Mouse (Mus musculus) embryonic facial prominence, embryonic 13.5 days (tissue): ENCODE results near the gene Zfp978. TPM values are rescaled to one million over a fixed set of nuclear protein-coding genes. Genes with fewer than 3 reads are reported as not detected.
A peak's percentile ranks its signal among the peaks of the same experiment; 100 is the strongest.

Experiments used
- ATAC-seq: fragments of 200-750 bp; cut with Nextera tagmentation; 2 replicates; pipeline ENCODE4 v1.8.0; 2017; ENCODE audit warnings: low read depth; ENCODE audit not compliant: insufficient number of reproducible peaks, insufficient read depth, low FRiP score, low TSS enrichment
- H3K27ac ChIP-seq: fragments of 300-500 bp; sonication (generic); 2 replicates; pipeline ENCODE4 v1.5.1; 2015; ENCODE audit warnings: moderate library complexity, mild to moderate bottlenecking, inconsistent platforms
- H3K27me3 ChIP-seq: fragments of 300-500 bp; sonication (generic); 2 replicates; pipeline ENCODE4 v1.6.1; 2015; ENCODE audit warnings: mild to moderate bottlenecking, inconsistent platforms
- H3K36me3 ChIP-seq: fragments of 300-500 bp; sonication (generic); 2 replicates; pipeline ENCODE4 v1.6.1; 2015; ENCODE audit warnings: mild to moderate bottlenecking, inconsistent platforms
- H3K4me1 ChIP-seq: fragments of 300-500 bp; sonication (generic); 2 replicates; pipeline ENCODE4 v1.6.1; 2015; ENCODE audit warnings: inconsistent platforms
- H3K4me2 ChIP-seq: fragments of 300-500 bp; sonication (generic); 2 replicates; pipeline ENCODE4 v1.6.1; 2015; ENCODE audit warnings: moderate library complexity, mild to moderate bottlenecking, inconsistent platforms
- H3K4me3 ChIP-seq: fragments of 300-500 bp; sonication (generic); 2 replicates; pipeline ENCODE4 v1.5.1; 2015; ENCODE audit warnings: mild to moderate bottlenecking, inconsistent platforms
- H3K9ac ChIP-seq: fragments of 300-500 bp; sonication (generic); 2 replicates; pipeline ENCODE4 v1.6.1; 2015; ENCODE audit warnings: mild to moderate bottlenecking, inconsistent platforms
- H3K9me3 ChIP-seq: fragments of 300-500 bp; sonication (generic); 2 replicates; pipeline ENCODE4 v1.6.1; 2016; ENCODE audit warnings: inconsistent platforms
- WGBS: fragments of 180-500 bp; shearing (Covaris S2); methylation state at CpG from one replicate; pipeline ENCODE4 v1.1.7; 2015; ENCODE audit warnings: mixed read lengths; 5-methylcytosine and 5-hydroxymethylcytosine counted together
- polyA plus RNA-seq: library from polyadenylated mRNA; unstranded; fragments of >200 nt; fragmentation: Nextera tagmentation; extraction: Ambion mirVana; gene quantifications from 2 replicates; pipeline ENCODE4 v1.2.1, GENCODE M21; 2015

Zfp978 gene
- polyA plus RNA-seq, 1 experiment from 2014 or later: not detected

DNA sequence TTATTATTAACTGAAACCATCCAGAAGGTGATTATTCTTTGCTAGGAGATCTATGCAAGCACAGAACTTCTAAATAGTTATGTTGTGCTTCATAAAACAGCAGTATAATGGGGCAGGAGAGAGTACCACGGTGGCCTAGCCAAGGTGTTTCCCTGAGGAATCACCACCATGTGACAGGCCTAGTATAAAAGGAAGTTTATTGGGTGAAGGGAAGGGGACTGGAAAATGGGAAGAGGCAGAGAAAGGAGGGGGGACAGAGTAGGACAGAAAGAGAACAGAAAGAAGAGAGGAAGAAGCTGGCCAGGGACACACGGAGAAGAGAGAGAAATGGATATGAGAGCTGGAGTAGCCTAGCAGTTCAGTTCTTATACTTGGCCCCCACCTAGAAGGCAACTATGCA, 72.8 kb downstream of the Zfp978 start:
- Histone ChIP-seq H3K4me3 (no peak overlapping the region), H3K36me3 (no peaks in the 10 kb centered on the region), H3K9me3 (peaks cover 37% of the 10 kb centered on the region), H3K27ac (no peak overlapping the region), H3K4me2 (no peak overlapping the region), H3K4me1 (no peaks in the 10 kb centered on the region), H3K27me3 (no peaks in the 10 kb centered on the region), H3K9ac (no peak overlapping the region)
- ATAC-seq: peak; percentile 15; the same call in 1 of the 2 replicates
- WGBS: 43% methylated on average over 2 of the region's 2 CpGs

Other genes with a start within 250 kb of the Zfp978 start
- 6.9 and 7.3 TPM in 2 replicates for gene Zfp991, start 229.3 kb upstream of the Zfp978 start, polyA plus RNA-seq
- not detected in 2 replicates for gene Zfp988, start 55.6 kb upstream of the Zfp978 start, polyA plus RNA-seq
- gene Zfp982, start 131.1 kb downstream of the Zfp978 start, polyA plus RNA-seq: 5.5 and 7.6 TPM in 2 replicates
- 0.45 and 0.96 TPM in 2 replicates for gene Gm16503, start 178.9 kb downstream of the Zfp978 start, polyA plus RNA-seq
- gene Zfp985, start 192.0 kb downstream of the Zfp978 start, polyA plus RNA-seq: 0.07 and 0.10 TPM in 2 replicates